Mouse (Mus musculus) liver, embryonic 14.5 days (tissue): ENCODE measurements around the gene Ank2.

Experiments
- CTCF ChIP-seq: IDR thresholded peaks from 2 replicates; pipeline ENCODE4 v1.5.1; 2016; ENCODE audit warnings: antibody characterized with exemption, low read depth, control low read depth
- EP300 ChIP-seq: IDR thresholded peaks from 2 replicates; pipeline ENCODE4 v1.6.1; 2016; ENCODE audit warnings: antibody characterized with exemption, low read depth

DNA sequence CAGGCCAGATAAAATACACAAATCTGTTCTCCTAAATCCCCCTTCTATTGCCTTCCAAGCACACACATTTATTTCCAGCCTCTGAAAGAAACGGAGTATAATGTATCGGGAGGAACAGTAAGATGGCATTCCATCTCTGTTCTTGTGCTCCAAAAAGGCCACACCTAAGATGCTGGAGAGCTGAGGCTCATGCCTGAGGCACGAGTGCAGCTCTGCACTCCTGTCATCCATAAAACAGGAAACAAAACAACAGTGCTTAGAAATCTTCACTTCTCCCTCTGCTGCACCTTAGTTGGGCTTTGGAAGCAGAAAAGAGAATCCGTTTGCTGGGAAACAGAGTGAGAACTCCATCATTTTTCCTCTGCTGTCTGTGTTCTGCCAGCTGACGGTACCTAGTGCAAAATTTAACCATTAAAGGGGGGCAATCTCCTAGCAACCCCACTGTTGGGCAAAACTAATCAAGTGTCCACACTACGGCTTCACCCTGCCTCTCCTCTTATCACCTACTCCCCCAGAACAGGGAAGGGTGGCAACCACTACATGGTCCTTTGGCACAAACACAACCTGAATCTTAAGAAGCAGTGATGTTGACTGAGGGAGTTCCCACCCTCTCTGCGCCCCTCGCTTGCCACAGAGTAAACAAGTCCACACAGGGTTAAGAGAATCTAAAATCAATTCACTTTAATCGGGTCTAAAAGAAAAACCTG lies 91.1 kb downstream of the Ank2 start:
- TF ChIP-seq CTCF (no peak), EP300 (no peak)
